Mouse (Mus musculus) ES-E14 (cell line): ENCODE data around the gene Cfap74. TPM values are rescaled to one million over a fixed set of nuclear protein-coding genes. Genes with fewer than 3 reads are reported as not detected.

Experiments used
- DNase-seq: peaks from one replicate; pipeline ENCODE4 v3.0.0-alpha.2; 2013; ENCODE audit warnings: low read depth, low spot score
- H3K27ac ChIP-seq: 2 replicates; pipeline ENCODE4 v1.5.1; 2012; ENCODE audit warnings: low read depth, mild to moderate bottlenecking, low read length, moderate library complexity, mixed read lengths; ENCODE audit not compliant: poor library complexity, insufficient read depth, severe bottlenecking
- H3K36me3 ChIP-seq: 2 replicates; pipeline ENCODE4 v1.6.1; 2012; ENCODE audit warnings: mild to moderate bottlenecking, low read length, moderate library complexity, mixed read lengths; ENCODE audit not compliant: control insufficient read depth, poor library complexity, insufficient read depth, severe bottlenecking
- H3K4me1 ChIP-seq, 2 experiments: fragments of 150-350 bp in 1 of 2; sonication (generic) in 1 of 2; 2 replicates each; pipeline ENCODE4 v1.6.1; 2012; ENCODE audit warnings: low read length in 2 of 2, mild to moderate bottlenecking in 1 of 2, mixed read lengths in 1 of 2; ENCODE audit not compliant: control insufficient read depth in 2 of 2, insufficient read depth in 2 of 2, poor library complexity in 1 of 2
- H3K4me3 ChIP-seq, 2 experiments: fragments of 150-350 bp in 1 of 2; sonication (generic) in 1 of 2; 2 replicates each; pipeline ENCODE4 v1.5.1; 2012; ENCODE audit warnings: low read length in 2 of 2, low read depth in 1 of 2, mild to moderate bottlenecking in 1 of 2, mixed read lengths in 1 of 2; ENCODE audit not compliant: insufficient read depth in 1 of 2, poor library complexity in 1 of 2, severe bottlenecking in 1 of 2
- H3K9ac ChIP-seq: 2 replicates; pipeline ENCODE4 v1.6.1; 2012; ENCODE audit warnings: low read depth, mild to moderate bottlenecking, low read length, mixed read lengths; ENCODE audit not compliant: poor library complexity, insufficient read depth, severe bottlenecking
- H3K9me3 ChIP-seq: fragments of 150-350 bp; sonication (generic); 2 replicates; pipeline ENCODE4 v1.6.1; 2012; ENCODE audit warnings: low read depth, mild to moderate bottlenecking, low read length; ENCODE audit not compliant: control insufficient read depth, insufficient read depth
- CHD2 ChIP-seq: IDR thresholded peaks from 2 replicates; pipeline ENCODE4 v1.6.1; 2014; ENCODE audit warnings: mild to moderate bottlenecking, low read depth, low read length, inconsistent platforms
- HCFC1 ChIP-seq: IDR thresholded peaks from 2 replicates; pipeline ENCODE4 v1.6.1; 2012; ENCODE audit warnings: low read length, inconsistent platforms, borderline replicate concordance; ENCODE audit not compliant: insufficient read depth
- MAFK ChIP-seq: IDR thresholded peaks from 2 replicates; pipeline ENCODE4 v1.6.1; 2014; ENCODE audit warnings: mild to moderate bottlenecking, low read depth, low read length, inconsistent platforms; ENCODE audit not compliant: insufficient read depth
- ZC3H11A ChIP-seq: IDR thresholded peaks from 2 replicates; pipeline ENCODE4 v1.6.1; 2012; ENCODE audit warnings: low read depth, mild to moderate bottlenecking, inconsistent platforms, low read length, borderline replicate concordance
- ZNF384 ChIP-seq: IDR thresholded peaks from 2 replicates; pipeline ENCODE4 v1.6.1; 2012; ENCODE audit warnings: low read depth, low read length, inconsistent platforms
- in situ Hi-C, 2 experiments: fragments of 600-800 bp; cut with MboI; formaldehyde crosslinking; loops; one replicate each; pipeline ENCODE4 v1.15.1; 2025; ENCODE audit warnings: low sequenced_read_pairs in 2 of 2, inconsistent platforms in 1 of 2; ENCODE audit not compliant: unreplicated experiment in 2 of 2
- total RNA-seq: library from RNA; depleted of rRNA; stranded (reverse); fragments of 300-350 nt; gene quantifications from 2 replicates; pipeline ENCODE4 v1.2.3, GENCODE M21; 2012

The Cfap74 gene
- total RNA-seq, 1 experiment = 4.8 TPM

DNA sequence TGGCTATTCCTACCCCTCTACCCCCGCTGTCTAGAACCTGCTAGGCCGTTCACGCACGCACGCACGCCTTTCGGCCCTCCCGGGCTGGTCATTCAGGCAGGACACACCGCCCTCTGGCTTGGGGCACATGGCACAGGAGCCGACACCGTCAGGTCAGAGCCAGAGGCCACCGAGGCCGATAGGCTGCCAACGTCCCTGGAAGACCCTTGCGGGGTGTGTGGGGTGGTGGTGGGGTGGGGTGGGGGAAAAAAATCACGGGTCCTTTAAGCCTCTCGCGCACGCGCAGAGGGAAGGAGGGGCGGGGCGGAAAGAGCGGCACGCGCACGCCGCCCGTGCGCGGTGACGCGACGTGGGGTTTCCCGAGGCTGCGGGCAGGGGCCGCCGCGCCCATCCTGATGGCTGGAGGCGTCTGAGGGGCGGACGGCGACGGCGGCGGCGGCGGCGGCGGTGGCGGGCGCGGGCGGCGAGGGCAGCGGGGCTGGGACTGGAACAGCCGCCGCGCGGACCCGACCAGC is 82.1 kb downstream of the Cfap74 start, which contains the start of gene Gnb1:
Gnb1 (plus strand) TSS at position 372 of the 515 bp plus-strand sequence.
- H3K4me1 ChIP-seq = peaks cover 0 to 17% of the 10 kb centered on the region in 2 experiments; a peak in 3 of 4 replicates
- no peaks in the 10 kb centered on the region for H3K9me3 ChIP-seq
- no peaks in the 10 kb centered on the region for H3K36me3 ChIP-seq
- in situ Hi-C loops = no loop called here
- peak; percentile 74 for DNase-seq
- TF ChIP-seq ZNF384 (no peak), HCFC1 (peak; percentile 52; the same call in 1 of the 2 replicates), CHD2 (no peak), MAFK (no peak), ZC3H11A (no peak)
- H3K27ac ChIP-seq = peak within 1 kb of the TSS; percentile 73
- H3K9ac ChIP-seq = peak within 1 kb of the TSS; percentile 93
- peak within 1 kb of the TSS; percentile 85 to 98 for H3K4me3 ChIP-seq

- Histone ChIP-seq H3K27ac (peak overlapping the region; percentile 73), H3K36me3 (no peaks in the 10 kb centered on the region), H3K9me3 (no peaks in the 10 kb centered on the region), H3K4me1 (peaks cover 2 to 17% of the 10 kb centered on the region in 2 experiments; a peak in 3 of 4 replicates), H3K9ac (peak overlapping the region; percentile 93), H3K4me3 (peak overlapping the region; percentile 85 to 98)
- TF ChIP-seq CHD2 (no peak), MAFK (no peak), ZC3H11A (no peak), HCFC1 (no peak), ZNF384 (no peak)
- DNase-seq = no peak
- in situ Hi-C loops = no loop called here
Measured at GRCm38 (mm10) chr4:155491529-155492130, 82.6 kb downstream of the Cfap74 start.

GRCm38 (mm10) chr4:155492131-155492633 is 83.2 kb downstream of the Cfap74 start:
- H3K9me3 ChIP-seq = no peaks in the 10 kb centered on the region
- no peak for TF ChIP-seq HCFC1
- TF ChIP-seq ZNF384 = 0 out of 2 replicates have a peak, but pooled peaks have one; percentile 22
- peak overlapping the region; percentile 85 to 98 for H3K4me3 ChIP-seq
- peak overlapping the region; percentile 73; the same call in 1 of the 2 replicates for H3K27ac ChIP-seq
- no peak for DNase-seq
- H3K9ac ChIP-seq = peak overlapping the region; percentile 93
- no peaks in the 10 kb centered on the region for H3K36me3 ChIP-seq
- in situ Hi-C loops = no loop called here
- H3K4me1 ChIP-seq = peaks cover 2 to 17% of the 10 kb centered on the region in 2 experiments; a peak in 3 of 4 replicates

DNA sequence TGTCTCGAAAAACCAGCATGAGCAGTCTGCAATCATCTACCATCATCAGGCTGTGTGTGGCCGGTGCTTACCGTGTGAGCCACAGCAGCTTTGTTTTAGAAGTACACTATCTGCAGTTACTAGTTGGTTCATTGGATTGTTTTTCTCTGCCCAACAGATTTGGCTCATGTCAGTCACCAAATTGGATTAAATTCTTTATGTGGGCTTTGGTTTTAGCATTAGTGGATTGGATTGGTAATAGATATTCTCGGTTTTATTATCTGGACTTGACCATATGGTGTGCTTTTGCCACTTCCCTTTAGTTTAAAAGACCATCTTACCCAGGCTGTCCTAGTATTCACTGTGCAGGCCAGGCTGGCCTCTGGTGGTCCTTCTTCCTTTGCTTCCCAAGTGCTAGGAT is 85.9 kb downstream of the Cfap74 start:
- no peak for TF ChIP-seq CHD2
- no peak for TF ChIP-seq ZC3H11A
- TF ChIP-seq ZNF384 = no peak
- TF ChIP-seq HCFC1 = no peak
- TF ChIP-seq MAFK = no peak
- Histone ChIP-seq H3K9ac (0 out of 2 replicates have a peak overlapping the region, but pooled peaks have one; percentile 41), H3K4me1 (peaks cover 4 to 7% of the 10 kb centered on the region in 2 experiments; a peak in 2 of 4 replicates), H3K27ac (no peak overlapping the region), H3K9me3 (no peaks in the 10 kb centered on the region), H3K36me3 (no peaks in the 10 kb centered on the region), H3K4me3 (no peak overlapping the region)
- in situ Hi-C loops = no loop called here
- DNase-seq = no peak

- in situ Hi-C loops = no loop called here
- Histone ChIP-seq H3K27ac (no peak overlapping the region), H3K9me3 (no peaks in the 10 kb centered on the region), H3K36me3 (no peaks in the 10 kb centered on the region; the same call in 1 of the 2 replicates), H3K4me3 (no peak overlapping the region), H3K9ac (no peak overlapping the region), H3K4me1 (peaks cover 4 to 7% of the 10 kb centered on the region in 2 experiments; a peak in 2 of 4 replicates)
- no peak for TF ChIP-seq CHD2
- TF ChIP-seq ZC3H11A = no peak
- TF ChIP-seq MAFK = peak; percentile 86
- DNase-seq = no peak
Measured at GRCm38 (mm10) chr4:155497963-155498362, 89.0 kb downstream of the Cfap74 start.
